Mouse (Mus musculus): Measurements from ENCODE around the gene Hyal3. TPM values are rescaled to one million over a fixed set of nuclear protein-coding genes. Genes with fewer than 3 reads are reported as not detected.

Hyal3 gene
- polyA plus RNA-seq, 1 experiment from 2014 or later = 1.7 TPM

DNA sequence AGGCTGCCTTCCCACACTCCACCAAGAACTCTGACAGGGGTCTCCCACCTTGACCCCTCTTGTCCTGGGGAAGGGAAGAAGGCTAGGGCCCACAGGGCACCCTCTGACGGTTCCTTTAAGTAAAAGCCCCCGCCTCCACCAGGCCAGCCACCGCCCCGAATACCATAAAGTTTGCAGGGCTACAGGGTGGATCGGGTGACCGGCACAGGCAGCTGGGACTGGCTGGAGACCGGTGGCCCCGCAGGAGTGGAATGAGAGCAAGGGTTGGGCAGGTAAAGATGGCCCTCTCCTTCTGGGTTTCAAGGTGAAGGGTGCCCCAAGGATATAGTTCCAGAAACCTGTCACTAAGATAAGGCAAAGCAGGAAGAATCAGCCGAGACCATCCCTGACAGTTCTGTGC lies 26.0 kb downstream of the Hyal3 start:
- H3K36me3 ChIP-seq (ENCODE audit: insufficient read depth, low read length) = no peaks in the 10 kb centered on the region
- 26% methylated on average over 9 of the region's 9 CpGs for WGBS
- H3K9ac ChIP-seq (replicated peaks; ENCODE audit: low read depth) = 0 out of 2 replicates have a peak overlapping the region, but pooled peaks have one; percentile 26
- TF ChIP-seq EP300 (IDR thresholded peaks at IDR 0.05) = no peak
- no peak for TF ChIP-seq CTCF (IDR thresholded peaks at IDR 0.05)
- no peaks in the 10 kb centered on the region for H3K27me3 ChIP-seq (replicated peaks; ENCODE audit: insufficient read depth, low read length)
- H3K27ac ChIP-seq (ENCODE audit: low read length) = peak overlapping the region; percentile 91
- DNase-seq (ENCODE audit: low spot score) = no peak
- peaks cover 10% of the 10 kb centered on the region for H3K4me1 ChIP-seq (ENCODE audit: insufficient read depth, low read depth, low read length)
- H3K4me2 ChIP-seq (replicated peaks; ENCODE audit: low read depth, low read length) = peak overlapping the region; percentile 44
- H3K4me3 ChIP-seq (ENCODE audit: low read depth, low read length) = peak overlapping the region; percentile 19
- H3K9me3 ChIP-seq (ENCODE audit: low read length) = no peaks in the 10 kb centered on the region
- peak; percentile 18; the same call in 1 of the 2 replicates for ATAC-seq

DNA sequence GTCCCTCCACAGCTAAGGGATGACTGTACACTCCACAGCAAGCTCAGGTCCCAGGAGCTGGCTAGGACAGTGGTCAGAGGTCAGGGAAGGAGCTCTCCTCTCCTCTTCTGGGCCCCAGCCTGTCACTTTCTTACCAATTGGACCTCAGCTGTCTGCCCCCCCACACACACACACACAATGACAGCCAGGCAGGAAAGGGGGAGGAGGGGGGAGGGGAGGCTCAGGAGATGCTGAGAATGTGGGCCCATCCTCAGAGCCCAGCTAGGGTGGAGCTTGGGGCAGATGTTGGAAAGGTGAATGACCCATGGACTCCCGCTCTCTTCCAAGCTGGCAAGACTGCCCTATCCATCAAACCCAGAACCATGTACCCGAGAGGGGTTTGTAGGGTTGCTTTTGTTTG lies 26.4 kb downstream of the Hyal3 start:
- no peaks in the 10 kb centered on the region for H3K9me3 ChIP-seq (ENCODE audit: low read length)

DNA sequence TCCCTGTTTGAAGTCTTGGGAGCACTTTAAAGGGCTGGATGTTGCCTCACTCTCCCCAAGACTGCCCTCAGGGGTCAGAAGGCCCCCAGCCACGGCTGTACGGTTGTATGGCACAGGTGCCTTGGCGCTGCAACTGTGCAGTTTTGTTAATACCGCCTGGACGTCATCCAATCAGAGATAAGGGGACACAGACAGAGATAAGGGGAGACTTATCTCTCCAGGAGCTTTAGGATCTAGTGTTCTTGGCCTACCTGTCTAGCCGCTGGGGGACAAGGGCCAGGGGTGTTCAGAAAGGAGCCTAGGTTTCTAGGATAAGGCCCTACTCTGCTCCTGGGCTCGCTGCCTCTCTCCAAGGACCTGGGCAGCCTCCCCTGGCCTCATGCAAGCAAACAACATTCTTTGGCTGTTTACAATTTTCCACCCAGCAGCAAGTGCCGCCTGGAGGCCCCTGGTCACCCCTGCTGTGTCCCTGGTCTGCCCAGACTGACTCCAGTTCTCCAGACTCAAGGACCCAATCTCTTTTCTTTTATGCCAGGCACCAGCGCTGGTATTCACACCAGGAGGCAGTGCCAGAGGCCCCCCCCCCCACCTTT lies 27.1 kb downstream of the Hyal3 start:
- Histone ChIP-seq H3K9ac (replicated peaks; ENCODE audit: low read depth) (peak overlapping the region; percentile 26; the same call in 1 of the 2 replicates), H3K27ac (ENCODE audit: low read length) (peak overlapping the region; percentile 91), H3K4me1 (ENCODE audit: insufficient read depth, low read depth, low read length) (peaks cover 15% of the 10 kb centered on the region), H3K4me2 (replicated peaks; ENCODE audit: low read depth, low read length) (peak overlapping the region; percentile 44), H3K27me3 (replicated peaks; ENCODE audit: insufficient read depth, low read length) (no peaks in the 10 kb centered on the region), H3K36me3 (ENCODE audit: insufficient read depth, low read length) (no peaks in the 10 kb centered on the region), H3K9me3 (ENCODE audit: low read length) (no peaks in the 10 kb centered on the region), H3K4me3 (ENCODE audit: low read depth, low read length) (no peak overlapping the region)
- ATAC-seq = peak; percentile 8
- peak; percentile 68 for DNase-seq (ENCODE audit: low spot score)
- 38% methylated on average over 9 of the region's 9 CpGs for WGBS
- TF ChIP-seq CTCF (IDR thresholded peaks at IDR 0.05) (no peak; the same call in 1 of the 2 replicates), EP300 (IDR thresholded peaks at IDR 0.05) (peak; percentile 37; the same call in 1 of the 2 replicates)

More for the DNA sequence above, 26.4 kb downstream of the Hyal3 start:
- no peaks in the 10 kb centered on the region for H3K36me3 ChIP-seq (ENCODE audit: insufficient read depth, low read length)
- H3K4me3 ChIP-seq (ENCODE audit: low read depth, low read length) = peak overlapping the region; percentile 19
- H3K4me1 ChIP-seq (ENCODE audit: insufficient read depth, low read depth, low read length) = peaks cover 15% of the 10 kb centered on the region
- no peak for DNase-seq (ENCODE audit: low spot score)
- peak overlapping the region; percentile 91 for H3K27ac ChIP-seq (ENCODE audit: low read length)
- no peak for ATAC-seq
- WGBS = 63% methylated on average over 2 of the region's 2 CpGs
- TF ChIP-seq CTCF (IDR thresholded peaks at IDR 0.05) = no peak
- TF ChIP-seq EP300 (IDR thresholded peaks at IDR 0.05) = no peak
- H3K9ac ChIP-seq (replicated peaks; ENCODE audit: low read depth) = 0 out of 2 replicates have a peak overlapping the region, but pooled peaks have one; percentile 26
- no peaks in the 10 kb centered on the region for H3K27me3 ChIP-seq (replicated peaks; ENCODE audit: insufficient read depth, low read length)
- H3K4me2 ChIP-seq (replicated peaks; ENCODE audit: low read depth, low read length) = peak overlapping the region; percentile 44

DNA sequence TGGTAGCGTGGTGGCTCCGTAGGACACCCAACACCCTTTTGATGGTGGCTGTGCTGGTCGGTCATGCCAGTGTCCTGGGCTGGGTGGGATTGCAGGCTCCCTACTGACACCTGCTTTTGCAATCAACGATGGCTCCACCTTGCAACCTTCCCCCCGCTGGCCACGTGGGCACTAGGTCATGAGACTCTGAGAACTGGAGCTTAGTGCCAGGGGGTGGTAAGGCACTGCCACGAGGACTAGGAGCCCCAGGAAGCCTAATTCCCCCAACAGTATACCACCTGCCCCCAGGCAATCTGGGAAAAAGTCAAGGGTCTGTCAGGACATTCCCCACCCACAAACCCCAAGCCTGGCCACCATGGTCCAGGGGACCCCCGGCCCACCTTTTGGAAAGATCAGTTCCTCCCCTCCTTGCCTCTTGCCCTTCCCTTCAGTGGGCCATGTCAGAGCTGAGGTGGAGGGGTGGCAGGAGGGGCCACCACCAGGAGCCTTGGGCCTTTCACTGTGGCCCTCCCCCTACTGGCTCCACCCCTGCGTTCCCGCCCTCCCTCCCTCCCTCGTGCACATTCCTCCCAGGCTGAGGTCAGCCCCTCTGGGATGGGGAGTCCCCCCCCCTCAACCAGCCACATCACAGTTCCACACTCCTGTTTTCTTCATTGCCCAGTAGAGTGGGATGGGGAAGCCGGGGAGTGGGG lies 28.3 kb downstream of the Hyal3 start, which contains the start of gene Sema3b:
TSS of gene Sema3b (minus strand) at position 489 of the 692 bp plus-strand sequence.
- Histone ChIP-seq H3K9ac (replicated peaks; ENCODE audit: low read depth) (no peak within 1 kb of the TSS), H3K27ac (ENCODE audit: low read length) (peak within 1 kb of the TSS; percentile 91), H3K4me2 (replicated peaks; ENCODE audit: low read depth, low read length) (peak within 1 kb of the TSS; percentile 44), H3K9me3 (ENCODE audit: low read length) (no peaks in the 10 kb centered on the region), H3K27me3 (replicated peaks; ENCODE audit: insufficient read depth, low read length) (no peaks in the 10 kb centered on the region), H3K4me1 (ENCODE audit: insufficient read depth, low read depth, low read length) (peaks cover 18% of the 10 kb centered on the region), H3K36me3 (ENCODE audit: insufficient read depth, low read length) (no peaks in the 10 kb centered on the region), H3K4me3 (ENCODE audit: low read depth, low read length) (no peak within 1 kb of the TSS)
- peak; percentile 82 for DNase-seq (ENCODE audit: low spot score)
- no peak for TF ChIP-seq EP300 (IDR thresholded peaks at IDR 0.05)
- TF ChIP-seq CTCF (IDR thresholded peaks at IDR 0.05) = no peak
- peak; percentile 27 for ATAC-seq
- WGBS = 38% methylated on average over 12 of the region's 12 CpGs

DNA sequence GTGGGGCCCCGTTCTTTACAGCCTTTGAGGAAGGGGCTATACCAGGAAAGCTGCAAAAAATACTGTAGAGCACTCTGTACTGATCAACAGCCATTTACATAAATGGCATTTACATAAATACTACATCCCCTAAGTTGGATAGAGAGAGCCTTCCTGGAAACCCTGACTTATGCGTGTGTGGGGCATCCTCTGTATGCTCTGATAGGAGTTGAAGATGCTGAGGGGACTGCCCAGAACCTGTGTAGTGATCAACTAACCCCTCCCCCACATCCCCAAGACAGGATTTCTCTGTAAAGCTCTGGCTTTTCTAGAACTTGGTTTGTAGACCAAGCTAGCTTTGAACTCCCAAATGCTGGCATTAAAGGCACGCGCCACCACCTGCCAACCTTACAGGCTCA lies 28.8 kb downstream of the Hyal3 start:
- Histone ChIP-seq H3K9ac (replicated peaks; ENCODE audit: low read depth) (no peak overlapping the region), H3K4me2 (replicated peaks; ENCODE audit: low read depth, low read length) (no peak overlapping the region), H3K36me3 (ENCODE audit: insufficient read depth, low read length) (0 out of 2 replicates have a peak, but pooled peaks cover under 1% of the 10 kb centered on the region), H3K4me1 (ENCODE audit: insufficient read depth, low read depth, low read length) (peaks cover 18% of the 10 kb centered on the region), H3K4me3 (ENCODE audit: low read depth, low read length) (no peak overlapping the region), H3K9me3 (ENCODE audit: low read length) (no peaks in the 10 kb centered on the region), H3K27ac (ENCODE audit: low read length) (no peak overlapping the region), H3K27me3 (replicated peaks; ENCODE audit: insufficient read depth, low read length) (no peaks in the 10 kb centered on the region)
- 70% methylated on average over 4 of the region's 4 CpGs for WGBS
- no peak for DNase-seq (ENCODE audit: low spot score)
- TF ChIP-seq EP300 (IDR thresholded peaks at IDR 0.05) = no peak
- TF ChIP-seq CTCF (IDR thresholded peaks at IDR 0.05) = no peak
- no peak for ATAC-seq

DNA sequence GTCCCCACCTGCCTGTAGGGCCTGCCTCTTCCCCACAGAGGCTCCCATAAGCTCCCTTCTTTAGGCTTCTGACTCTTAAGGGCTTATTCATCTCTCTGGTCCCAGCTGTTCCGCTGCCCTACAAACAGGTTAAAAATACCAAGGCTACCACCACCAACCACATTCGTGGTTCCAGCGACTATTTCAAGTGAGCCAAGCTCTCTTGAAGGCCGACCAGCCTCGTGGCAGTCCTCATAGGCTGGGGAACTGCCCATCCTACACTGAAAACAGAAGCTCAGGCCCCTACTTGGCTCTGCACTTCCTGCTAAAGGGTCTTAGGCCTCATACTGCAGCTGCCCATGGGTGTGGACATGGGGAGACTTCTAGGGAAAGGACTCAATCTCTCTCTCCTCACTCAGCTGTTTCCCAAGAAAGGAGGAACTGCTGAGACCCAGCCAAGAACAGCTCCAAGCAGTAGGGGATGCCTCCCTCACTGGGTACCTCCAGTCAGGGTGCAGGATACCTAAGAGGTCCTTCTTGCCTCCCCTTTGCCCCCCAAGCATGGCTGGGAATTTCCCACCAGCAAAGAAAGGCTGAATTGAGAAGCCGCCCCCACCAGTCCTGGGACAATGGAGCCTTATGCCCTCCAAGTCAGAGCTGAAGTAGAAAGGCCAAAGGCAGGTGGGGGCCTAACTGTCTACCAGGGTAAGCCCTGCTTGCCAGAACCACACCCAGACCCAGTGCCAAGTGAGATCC lies 31.0 kb downstream of the Hyal3 start:
- TF ChIP-seq EP300 (IDR thresholded peaks at IDR 0.05) = no peak
- TF ChIP-seq CTCF (IDR thresholded peaks at IDR 0.05) = no peak
- H3K4me3 ChIP-seq (ENCODE audit: low read depth, low read length) = no peak overlapping the region
- ATAC-seq (no peak), DNase-seq (ENCODE audit: low spot score) (peak; percentile 50)
- peaks cover 18% of the 10 kb centered on the region for H3K4me1 ChIP-seq (ENCODE audit: insufficient read depth, low read depth, low read length)
- WGBS = 42% methylated on average over 6 of the region's 6 CpGs
- H3K9me3 ChIP-seq (ENCODE audit: low read length) = no peaks in the 10 kb centered on the region
- H3K9ac ChIP-seq (replicated peaks; ENCODE audit: low read depth) = peak overlapping the region; percentile 29
- H3K4me2 ChIP-seq (replicated peaks; ENCODE audit: low read depth, low read length) = peak overlapping the region; percentile 61
- H3K36me3 ChIP-seq (ENCODE audit: insufficient read depth, low read length) = peaks cover 22% of the 10 kb centered on the region
- peak overlapping the region; percentile 96 for H3K27ac ChIP-seq (ENCODE audit: low read length)
- H3K27me3 ChIP-seq (replicated peaks; ENCODE audit: insufficient read depth, low read length) = no peaks in the 10 kb centered on the region

Data from lung, postnatal 0 days (tissue).